Mouse (Mus musculus) neural tube, embryonic 15.5 days (tissue): ENCODE measurements around the gene Timmdc1. TPM values are rescaled to one million over a fixed set of nuclear protein-coding genes. Genes with fewer than 3 reads are reported as not detected.

Experiments used
- ATAC-seq: fragments of 200-750 bp; cut with Nextera tagmentation; 2 replicates; pipeline ENCODE4 v1.8.0; 2017; ENCODE audit warnings: mild to moderate bottlenecking, moderate TSS enrichment, moderate library complexity; ENCODE audit not compliant: low FRiP score
- H3K27ac ChIP-seq: fragments of 300-500 bp; sonication (generic); replicated peaks from 2 replicates; pipeline ENCODE4 v1.5.1; 2015; ENCODE audit warnings: mild to moderate bottlenecking, inconsistent platforms
- H3K27me3 ChIP-seq: fragments of 300-500 bp; sonication (generic); replicated peaks from 2 replicates; pipeline ENCODE4 v1.6.1; 2015; ENCODE audit warnings: inconsistent platforms
- H3K36me3 ChIP-seq: fragments of 300-500 bp; sonication (generic); 2 replicates; pipeline ENCODE4 v1.6.1; 2015; ENCODE audit warnings: inconsistent platforms
- H3K4me1 ChIP-seq: fragments of 300-500 bp; sonication (generic); 2 replicates; pipeline ENCODE4 v1.6.1; 2015; ENCODE audit warnings: inconsistent platforms
- H3K4me2 ChIP-seq: fragments of 300-500 bp; sonication (generic); 2 replicates; pipeline ENCODE4 v1.6.1; 2015; ENCODE audit warnings: inconsistent platforms, mild to moderate bottlenecking, moderate library complexity
- H3K4me3 ChIP-seq: fragments of 300-500 bp; sonication (generic); replicated peaks from 2 replicates; pipeline ENCODE4 v1.5.1; 2015; ENCODE audit warnings: mild to moderate bottlenecking, inconsistent platforms
- H3K9ac ChIP-seq: fragments of 300-500 bp; sonication (generic); replicated peaks from 2 replicates; pipeline ENCODE4 v1.6.1; 2015; ENCODE audit warnings: mild to moderate bottlenecking, inconsistent platforms
- H3K9me3 ChIP-seq: fragments of 300-500 bp; sonication (generic); replicated peaks from 2 replicates; pipeline ENCODE4 v1.6.1; 2016; ENCODE audit warnings: inconsistent platforms
- WGBS: fragments of 180-500 bp; shearing (Covaris S2); methylation state at CpG from one replicate; pipeline ENCODE4 v1.1.7; 2015; ENCODE audit warnings: mixed read lengths; 5-methylcytosine and 5-hydroxymethylcytosine counted together
- polyA plus RNA-seq: library from polyadenylated mRNA; unstranded; fragments of >200 nt; fragmentation: Nextera tagmentation; extraction: Ambion mirVana; gene quantifications from 2 replicates; pipeline ENCODE4 v1.2.1, GENCODE M21; 2015

The Timmdc1 gene
- polyA plus RNA-seq, 1 experiment from 2014 or later, result 34.8 TPM

GRCm38 (mm10) chr16:38458600-38459280 lies 63.7 kb downstream of the Timmdc1 start:
- Histone ChIP-seq H3K9ac (no peak overlapping the region), H3K4me2 (no peak overlapping the region), H3K4me3 (no peak overlapping the region), H3K9me3 (no peaks in the 10 kb centered on the region), H3K27me3 (no peaks in the 10 kb centered on the region), H3K4me1 (no peaks in the 10 kb centered on the region), H3K36me3 (no peaks in the 10 kb centered on the region), H3K27ac (no peak overlapping the region)
- ATAC-seq, result no peak
- 78% methylated on average over 6 of the region's 6 CpGs for WGBS

- Histone ChIP-seq H3K27ac (no peak overlapping the region), H3K4me3 (no peak overlapping the region), H3K9ac (no peak overlapping the region), H3K9me3 (no peaks in the 10 kb centered on the region), H3K4me1 (peaks cover 1% of the 10 kb centered on the region), H3K4me2 (no peak overlapping the region), H3K27me3 (no peaks in the 10 kb centered on the region), H3K36me3 (no peaks in the 10 kb centered on the region)
- 52% methylated on average over 11 of the region's 11 CpGs for WGBS
- no peak for ATAC-seq
Observed at GRCm38 (mm10) chr16:38456812-38457567, 65.5 kb downstream of the Timmdc1 start.

- Histone ChIP-seq H3K4me3 (no peak within 1 kb of the TSS), H3K27ac (no peak within 1 kb of the TSS), H3K9ac (no peak within 1 kb of the TSS), H3K9me3 (no peaks in the 10 kb centered on the region), H3K4me1 (peaks cover 12% of the 10 kb centered on the region), H3K27me3 (no peaks in the 10 kb centered on the region), H3K4me2 (no peak within 1 kb of the TSS), H3K36me3 (no peaks in the 10 kb centered on the region)
- ATAC-seq, result no peak
- 73% methylated on average over 15 of the region's 17 CpGs for WGBS
Observed at GRCm38 (mm10) chr16:38455511-38456418, 66.7 kb downstream of the Timmdc1 start, which contains the start of gene Cd80. Cd80 (plus strand) TSS chr16:38455561.

GRCm38 (mm10) chr16:38454533-38455254 lies 67.8 kb downstream of the Timmdc1 start:
- Histone ChIP-seq H3K27me3 (no peaks in the 10 kb centered on the region), H3K9ac (no peak overlapping the region), H3K27ac (no peak overlapping the region), H3K4me1 (peaks cover 21% of the 10 kb centered on the region), H3K9me3 (no peaks in the 10 kb centered on the region), H3K4me3 (no peak overlapping the region), H3K4me2 (no peak overlapping the region), H3K36me3 (peaks cover 5% of the 10 kb centered on the region; the same call in 1 of the 2 replicates)
- no peak for ATAC-seq
- WGBS, result 82% methylated on average over 11 of the region's 11 CpGs

- no peak overlapping the region for H3K27ac ChIP-seq
- H3K9ac ChIP-seq, result no peak overlapping the region
- no peak for ATAC-seq
- no peak overlapping the region for H3K4me2 ChIP-seq
- no peaks in the 10 kb centered on the region for H3K9me3 ChIP-seq
- H3K27me3 ChIP-seq, result no peaks in the 10 kb centered on the region
- no peak overlapping the region for H3K4me3 ChIP-seq
- 94% methylated on average over 4 of the region's 4 CpGs for WGBS
- H3K36me3 ChIP-seq, result peaks cover 12% of the 10 kb centered on the region
- H3K4me1 ChIP-seq, result peaks cover 21% of the 10 kb centered on the region
Observed at GRCm38 (mm10) chr16:38453952-38454351, 68.5 kb downstream of the Timmdc1 start.

- whole genome bisulfite sequencing, result 18% methylated on average over 3 of the region's 3 CpGs
- Histone ChIP-seq H3K4me3 (peak overlapping the region; percentile 85), H3K27ac (peak overlapping the region; percentile 94), H3K4me2 (peak overlapping the region; percentile 79), H3K27me3 (no peaks in the 10 kb centered on the region), H3K36me3 (peaks cover 19% of the 10 kb centered on the region), H3K4me1 (peaks cover 21% of the 10 kb centered on the region), H3K9ac (peak overlapping the region; percentile 98), H3K9me3 (no peaks in the 10 kb centered on the region)
- no peak; the same call in 1 of the 2 replicates for ATAC-seq
Observed at GRCm38 (mm10) chr16:38453203-38453553, 69.3 kb downstream of the Timmdc1 start.

GRCm38 (mm10) chr16:38452442-38453202 lies 69.8 kb downstream of the Timmdc1 start, which contains the start of gene Adprh:
Adprh (minus strand) TSS chr16:38452703.
- Histone ChIP-seq H3K9me3 (no peaks in the 10 kb centered on the region), H3K9ac (peak within 1 kb of the TSS; percentile 98), H3K4me1 (peaks cover 24% of the 10 kb centered on the region), H3K27ac (peak within 1 kb of the TSS; percentile 94), H3K27me3 (no peaks in the 10 kb centered on the region), H3K36me3 (peaks cover 24% of the 10 kb centered on the region), H3K4me3 (peak within 1 kb of the TSS; percentile 85), H3K4me2 (peak within 1 kb of the TSS; percentile 79)
- under 1% methylated on average over 50 of the region's 61 CpGs for WGBS
- ATAC-seq, result peak; percentile 98

- peaks cover 24% of the 10 kb centered on the region for H3K4me1 ChIP-seq
- peaks cover 34% of the 10 kb centered on the region for H3K36me3 ChIP-seq
- H3K27ac ChIP-seq, result peak overlapping the region; percentile 94; the same call in 1 of the 2 replicates
- 46% methylated on average over 12 of the region's 12 CpGs for WGBS
- H3K4me3 ChIP-seq, result peak overlapping the region; percentile 85
- H3K27me3 ChIP-seq, result no peaks in the 10 kb centered on the region
- no peak; the same call in 1 of the 2 replicates for ATAC-seq
- H3K9ac ChIP-seq, result peak overlapping the region; percentile 98
- H3K4me2 ChIP-seq, result peak overlapping the region; percentile 79
- H3K9me3 ChIP-seq, result no peaks in the 10 kb centered on the region
Observed at GRCm38 (mm10) chr16:38451421-38452205, 70.8 kb downstream of the Timmdc1 start.

GRCm38 (mm10) chr16:38450707-38451106 lies 71.8 kb downstream of the Timmdc1 start:
- H3K27ac ChIP-seq, result no peak overlapping the region
- no peak for ATAC-seq
- peaks cover 43% of the 10 kb centered on the region for H3K36me3 ChIP-seq
- no peaks in the 10 kb centered on the region for H3K9me3 ChIP-seq
- H3K4me3 ChIP-seq, result no peak overlapping the region
- no peaks in the 10 kb centered on the region for H3K27me3 ChIP-seq
- H3K4me1 ChIP-seq, result peaks cover 24% of the 10 kb centered on the region
- H3K4me2 ChIP-seq, result no peak overlapping the region
- no peak overlapping the region for H3K9ac ChIP-seq
- WGBS, result 93% methylated on average over 7 of the region's 7 CpGs

- H3K4me3 ChIP-seq, result no peak overlapping the region
- H3K27ac ChIP-seq, result no peak overlapping the region
- peaks cover 24% of the 10 kb centered on the region for H3K4me1 ChIP-seq
- no peaks in the 10 kb centered on the region for H3K27me3 ChIP-seq
- no peak for ATAC-seq
- H3K4me2 ChIP-seq, result no peak overlapping the region
- 96% methylated on average over 12 of the region's 12 CpGs for WGBS
- H3K9me3 ChIP-seq, result no peaks in the 10 kb centered on the region
- H3K36me3 ChIP-seq, result peaks cover 57% of the 10 kb centered on the region
- no peak overlapping the region for H3K9ac ChIP-seq
Observed at GRCm38 (mm10) chr16:38448458-38448857, 74.0 kb downstream of the Timmdc1 start.
